Mouse (Mus musculus): ENCODE data around the gene Syp. TPM values are rescaled to one million over a fixed set of nuclear protein-coding genes. Genes with fewer than 3 reads are reported as not detected.
A peak's percentile ranks its signal among the peaks of the same experiment; 100 is the strongest.

Gene Syp
- 195 and 223 TPM in 2 replicates for polyA plus RNA-seq (2015; fragmentation: Nextera tagmentation; extraction: Ambion mirVana)

DNA sequence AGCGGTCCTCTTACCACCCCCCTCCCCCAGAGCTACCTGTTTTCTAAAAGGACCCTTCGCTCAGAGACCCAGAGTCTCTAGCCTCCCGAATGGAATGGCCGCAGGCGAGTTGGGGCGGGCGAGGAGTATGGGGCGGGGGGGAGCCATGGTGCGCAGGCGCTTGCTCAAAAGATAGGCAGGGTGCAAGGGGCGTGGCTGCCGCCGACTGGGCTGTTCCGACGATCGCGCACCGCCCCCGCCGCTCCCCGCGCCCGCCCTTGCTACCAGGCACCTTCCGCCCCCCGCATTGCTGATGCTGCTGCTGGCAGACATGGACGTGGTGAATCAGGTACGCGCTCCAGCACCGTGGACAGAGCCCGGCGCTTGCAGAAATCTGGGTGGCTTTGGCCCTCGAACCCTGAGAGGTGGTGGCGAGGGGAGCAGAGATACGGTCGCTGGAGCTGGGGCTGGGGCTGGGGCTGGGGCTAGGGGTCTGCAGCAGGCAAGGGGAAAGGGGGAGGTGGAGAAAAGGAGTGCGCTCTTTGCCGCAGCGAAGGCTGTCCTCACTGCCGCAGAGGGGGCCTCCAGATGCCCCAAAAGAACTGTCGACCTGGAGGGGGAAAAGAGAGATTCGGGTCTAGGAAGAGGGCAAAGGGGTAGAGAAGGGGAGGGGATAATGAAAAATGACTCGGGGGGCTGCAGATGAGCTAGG lies at the start of gene Syp:
Syp (plus strand) TSS at position 71 of the 691 bp plus-strand sequence.
- no peaks in the 10 kb centered on the region for H3K27me3 ChIP-seq (replicated peaks)
- peak within 1 kb of the TSS; percentile 78 for H3K27ac ChIP-seq (replicated peaks)
- H3K36me3 ChIP-seq: 0 out of 2 replicates have a peak, but pooled peaks cover 3% of the 10 kb centered on the region
- peaks cover 6% of the 10 kb centered on the region for H3K4me1 ChIP-seq
- no peaks in the 10 kb centered on the region for H3K9me3 ChIP-seq (replicated peaks)
- ATAC-seq (ENCODE audit: low FRiP score): peak; percentile 90
- H3K9ac ChIP-seq (replicated peaks): peak within 1 kb of the TSS; percentile 41
- WGBS: 15% methylated on average over 36 of the region's 42 CpGs
- H3K4me2 ChIP-seq: peak within 1 kb of the TSS; percentile 60
- peak within 1 kb of the TSS; percentile 49 for H3K4me3 ChIP-seq (replicated peaks)

DNA sequence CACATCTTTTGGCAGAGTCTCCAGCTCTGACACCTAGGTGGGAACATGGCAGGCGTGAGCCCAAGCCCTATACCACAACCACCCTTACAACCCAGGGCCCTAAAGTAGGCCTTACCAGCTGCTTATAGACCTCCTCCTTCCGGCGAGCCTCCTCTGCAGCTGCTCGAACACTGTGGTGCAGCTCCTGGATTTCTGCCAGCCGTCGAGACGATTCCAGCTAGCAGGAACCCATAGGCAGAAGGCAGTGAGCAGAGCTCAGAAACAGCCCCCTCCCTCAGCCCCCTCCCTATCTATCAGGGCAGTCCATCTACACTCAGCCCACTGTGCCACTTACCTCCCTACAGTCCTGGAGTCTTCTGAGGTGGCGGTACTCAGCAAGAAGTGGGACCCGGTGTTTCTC lies 42.9 kb upstream of the Syp start:
- H3K27me3 ChIP-seq (replicated peaks): no peaks in the 10 kb centered on the region
- peaks cover 8% of the 10 kb centered on the region; the same call in 1 of the 2 replicates for H3K36me3 ChIP-seq
- no peak overlapping the region for H3K4me3 ChIP-seq (replicated peaks)
- no peak overlapping the region for H3K9ac ChIP-seq (replicated peaks)
- H3K4me1 ChIP-seq: no peaks in the 10 kb centered on the region
- WGBS: 92% methylated on average over 9 of the region's 9 CpGs
- H3K27ac ChIP-seq (replicated peaks): no peak overlapping the region
- ATAC-seq (ENCODE audit: low FRiP score): no peak
- no peak overlapping the region for H3K4me2 ChIP-seq
- H3K9me3 ChIP-seq (replicated peaks): no peaks in the 10 kb centered on the region

DNA sequence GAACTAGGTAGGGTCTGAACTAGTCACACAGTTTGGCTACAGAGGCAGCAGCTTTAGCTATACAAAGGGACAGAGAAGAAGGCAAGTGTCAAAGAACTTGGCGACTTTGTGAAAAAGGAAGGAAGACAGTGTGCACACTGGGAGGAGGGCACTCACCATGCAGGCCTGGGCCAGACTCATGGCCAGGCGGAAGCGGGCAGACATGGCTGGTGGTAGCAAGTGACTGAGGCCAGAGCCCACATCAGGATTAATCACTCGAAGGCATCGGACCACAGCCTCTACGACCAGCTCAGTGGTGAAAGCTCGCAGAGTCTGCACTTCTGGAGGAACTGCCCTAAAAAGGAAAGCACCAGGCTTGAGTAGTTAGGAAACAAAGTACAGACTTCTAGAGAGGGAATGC lies 34.3 kb upstream of the Syp start:
- no peak for ATAC-seq (ENCODE audit: low FRiP score)
- peak overlapping the region; percentile 56 for H3K4me2 ChIP-seq
- peaks cover 10% of the 10 kb centered on the region for H3K4me1 ChIP-seq
- H3K36me3 ChIP-seq: 0 out of 2 replicates have a peak, but pooled peaks cover 2% of the 10 kb centered on the region
- no peaks in the 10 kb centered on the region for H3K27me3 ChIP-seq (replicated peaks)
- H3K9me3 ChIP-seq (replicated peaks): no peaks in the 10 kb centered on the region
- H3K9ac ChIP-seq (replicated peaks): no peak overlapping the region
- no peak overlapping the region for H3K27ac ChIP-seq (replicated peaks)
- WGBS: 94% methylated on average over 7 of the region's 7 CpGs
- 0 out of 2 replicates have a peak overlapping the region, but pooled peaks have one; percentile 51 for H3K4me3 ChIP-seq (replicated peaks)

DNA sequence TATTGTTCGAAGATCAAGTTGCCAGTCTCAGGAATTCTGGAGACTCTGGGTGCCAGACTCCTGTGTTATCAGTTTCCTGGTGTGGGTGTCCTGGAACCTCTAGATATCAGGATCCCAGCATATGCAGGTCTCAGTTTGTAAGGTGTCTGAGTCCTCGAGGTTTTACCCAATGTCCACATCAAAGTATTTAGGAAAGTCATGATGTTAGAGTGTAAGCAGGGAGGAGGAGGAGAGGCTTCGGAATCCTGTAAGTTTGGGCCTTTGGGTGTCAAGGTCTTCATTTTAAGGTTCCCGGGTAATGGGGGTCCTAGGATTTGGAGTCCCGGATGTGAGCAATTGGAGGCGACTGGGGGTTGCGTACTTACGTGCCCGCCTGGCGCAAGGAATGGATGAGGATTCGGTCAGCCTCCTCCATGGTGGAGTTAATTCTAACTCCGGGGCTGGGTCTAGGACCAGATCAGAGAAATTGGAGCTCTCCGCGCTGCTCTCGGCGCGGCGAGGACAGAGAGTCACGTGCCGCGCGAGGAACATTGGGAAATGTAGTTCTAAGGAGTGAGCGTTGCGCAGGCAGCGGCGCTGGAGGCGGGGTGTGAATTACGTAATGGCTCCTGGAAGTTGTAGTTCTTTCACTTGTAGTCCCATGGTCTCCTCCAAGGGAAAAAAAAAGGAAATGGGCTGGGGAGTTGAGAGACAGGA lies 33.2 kb upstream of the Syp start, which contains the start of gene Ccdc22:
Ccdc22 (minus strand) TSS at position 639 of the 696 bp plus-strand sequence.
- H3K27me3 ChIP-seq (replicated peaks): no peaks in the 10 kb centered on the region
- H3K9me3 ChIP-seq (replicated peaks): no peaks in the 10 kb centered on the region
- WGBS: 22% methylated on average over 28 of the region's 28 CpGs
- H3K4me1 ChIP-seq: peaks cover 10% of the 10 kb centered on the region
- ATAC-seq (ENCODE audit: low FRiP score): peak; percentile 91
- H3K4me2 ChIP-seq: peak within 1 kb of the TSS; percentile 56
- peak within 1 kb of the TSS; percentile 51 for H3K4me3 ChIP-seq (replicated peaks)
- H3K27ac ChIP-seq (replicated peaks): peak within 1 kb of the TSS; percentile 71
- peak within 1 kb of the TSS; percentile 42 for H3K9ac ChIP-seq (replicated peaks)
- H3K36me3 ChIP-seq: no peaks in the 10 kb centered on the region

DNA sequence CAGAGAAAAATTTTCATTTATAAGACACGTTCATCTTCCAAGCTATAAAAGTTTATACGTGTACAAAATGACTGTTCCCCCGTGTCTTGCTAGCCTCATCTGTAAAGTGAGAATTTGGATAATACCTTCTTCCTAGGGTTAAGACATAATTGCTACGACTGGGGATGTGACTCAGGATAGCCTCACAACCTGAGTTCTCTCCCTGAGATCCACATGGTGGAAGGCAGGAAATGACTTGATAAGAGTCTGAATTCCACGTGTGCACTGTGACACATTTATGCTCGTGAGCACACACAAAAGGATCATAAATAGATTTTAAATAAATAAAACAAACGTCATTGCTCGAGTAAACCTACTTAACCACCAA lies 32.7 kb upstream of the Syp start:
- Histone ChIP-seq H3K36me3 (no peaks in the 10 kb centered on the region), H3K27me3 (replicated peaks) (no peaks in the 10 kb centered on the region), H3K27ac (replicated peaks) (no peak overlapping the region), H3K9me3 (replicated peaks) (no peaks in the 10 kb centered on the region), H3K4me1 (peaks cover 10% of the 10 kb centered on the region), H3K4me3 (replicated peaks) (no peak overlapping the region), H3K4me2 (0 out of 2 replicates have a peak overlapping the region, but pooled peaks have one; percentile 56), H3K9ac (replicated peaks) (no peak overlapping the region)
- ATAC-seq (ENCODE audit: low FRiP score): no peak; the same call in 1 of the 2 replicates
- 46% methylated on average over 8 of the region's 8 CpGs for WGBS

DNA sequence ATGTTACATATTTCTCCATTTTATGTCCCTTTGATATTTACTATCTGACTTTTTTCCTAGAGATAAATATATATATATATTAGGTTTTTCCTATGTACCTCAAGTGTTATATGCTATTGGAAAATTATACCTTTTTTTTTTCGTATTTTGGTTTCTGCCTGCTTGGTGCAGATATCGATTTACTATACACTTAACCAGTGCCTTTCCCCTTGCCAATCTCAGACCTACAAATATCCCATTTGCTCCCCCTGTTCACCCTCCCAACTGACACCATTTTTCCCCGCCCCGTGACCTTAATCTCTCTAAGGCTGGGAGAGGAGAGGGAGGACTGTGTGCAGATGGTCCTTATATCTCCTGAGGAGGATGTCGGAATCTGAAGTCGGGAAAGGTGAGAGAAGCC lies 31.5 kb upstream of the Syp start, which contains the start of gene Cacna1f:
Cacna1f (plus strand) TSS at position 301 of the 400 bp plus-strand sequence.
- Histone ChIP-seq H3K4me3 (replicated peaks) (no peak within 1 kb of the TSS), H3K4me1 (peaks cover 10% of the 10 kb centered on the region), H3K9ac (replicated peaks) (no peak within 1 kb of the TSS), H3K27ac (replicated peaks) (no peak within 1 kb of the TSS), H3K9me3 (replicated peaks) (no peaks in the 10 kb centered on the region), H3K27me3 (replicated peaks) (no peaks in the 10 kb centered on the region), H3K36me3 (no peaks in the 10 kb centered on the region), H3K4me2 (no peak within 1 kb of the TSS)
- ATAC-seq (ENCODE audit: low FRiP score): no peak
- WGBS: 85% methylated on average over 6 of the region's 6 CpGs

DNA sequence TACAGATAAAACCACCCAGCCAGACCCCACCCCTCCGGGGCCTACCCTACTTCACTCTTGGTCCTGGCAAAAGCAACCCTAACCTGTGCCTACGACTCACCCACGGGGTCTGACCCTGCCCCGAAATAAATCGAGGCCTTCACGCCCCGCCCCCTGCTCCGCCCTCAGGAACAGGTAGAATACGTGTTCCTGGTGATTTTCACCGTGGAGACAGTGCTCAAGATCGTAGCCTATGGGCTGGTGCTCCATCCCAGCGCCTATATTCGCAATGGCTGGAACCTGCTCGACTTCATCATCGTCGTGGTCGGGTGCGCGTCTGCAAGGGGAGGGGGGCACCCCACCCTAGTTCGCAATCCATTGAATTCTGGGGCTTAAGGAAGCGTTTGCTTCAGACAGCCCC lies 28.2 kb upstream of the Syp start:
- Histone ChIP-seq H3K9ac (replicated peaks) (peak overlapping the region; percentile 49), H3K27ac (replicated peaks) (peak overlapping the region; percentile 60), H3K4me3 (replicated peaks) (peak overlapping the region; percentile 42), H3K9me3 (replicated peaks) (no peaks in the 10 kb centered on the region), H3K4me1 (no peaks in the 10 kb centered on the region), H3K36me3 (no peaks in the 10 kb centered on the region), H3K4me2 (peak overlapping the region; percentile 72), H3K27me3 (replicated peaks) (no peaks in the 10 kb centered on the region)
- WGBS: 34% methylated on average over 21 of the region's 21 CpGs
- ATAC-seq (ENCODE audit: low FRiP score): peak; percentile 60

DNA sequence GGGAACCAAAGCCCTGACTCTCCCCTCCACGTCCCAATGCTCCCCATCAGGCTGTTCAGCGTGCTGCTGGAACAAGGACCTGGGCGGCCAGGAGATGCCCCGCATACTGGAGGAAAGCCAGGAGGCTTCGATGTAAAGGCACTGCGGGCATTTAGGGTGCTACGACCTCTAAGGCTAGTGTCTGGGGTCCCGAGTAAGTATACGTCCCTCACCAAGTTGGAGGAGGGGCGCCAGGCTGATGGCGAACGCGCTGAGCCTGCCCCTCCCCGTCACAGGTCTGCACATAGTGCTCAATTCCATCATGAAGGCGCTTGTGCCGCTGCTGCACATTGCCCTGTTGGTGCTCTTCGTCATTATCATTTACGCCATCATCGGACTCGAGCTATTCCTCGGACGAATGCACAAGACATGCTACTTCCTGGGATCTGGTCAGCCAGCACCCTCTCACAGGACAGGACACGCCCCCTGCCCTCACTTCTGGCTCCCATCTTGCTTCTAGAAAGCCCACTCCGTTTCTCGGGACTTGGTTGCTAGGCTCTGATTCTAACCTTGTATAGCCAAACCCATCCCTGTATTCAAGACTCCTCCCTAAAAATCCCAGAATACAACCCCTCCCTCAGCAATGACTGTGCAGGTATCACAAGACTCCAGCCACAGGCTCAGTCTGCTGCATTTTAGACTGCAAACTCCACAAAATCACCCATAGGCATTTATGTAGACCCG lies 27.6 kb upstream of the Syp start:
- peak overlapping the region; percentile 42 for H3K4me3 ChIP-seq (replicated peaks)
- H3K4me2 ChIP-seq: peak overlapping the region; percentile 72
- H3K27ac ChIP-seq (replicated peaks): peak overlapping the region; percentile 60
- H3K27me3 ChIP-seq (replicated peaks): no peaks in the 10 kb centered on the region
- ATAC-seq (ENCODE audit: low FRiP score): peak; percentile 78
- peak overlapping the region; percentile 49 for H3K9ac ChIP-seq (replicated peaks)
- H3K9me3 ChIP-seq (replicated peaks): no peaks in the 10 kb centered on the region
- no peaks in the 10 kb centered on the region for H3K36me3 ChIP-seq
- WGBS: 29% methylated on average over 26 of the region's 26 CpGs
- no peaks in the 10 kb centered on the region for H3K4me1 ChIP-seq

DNA sequence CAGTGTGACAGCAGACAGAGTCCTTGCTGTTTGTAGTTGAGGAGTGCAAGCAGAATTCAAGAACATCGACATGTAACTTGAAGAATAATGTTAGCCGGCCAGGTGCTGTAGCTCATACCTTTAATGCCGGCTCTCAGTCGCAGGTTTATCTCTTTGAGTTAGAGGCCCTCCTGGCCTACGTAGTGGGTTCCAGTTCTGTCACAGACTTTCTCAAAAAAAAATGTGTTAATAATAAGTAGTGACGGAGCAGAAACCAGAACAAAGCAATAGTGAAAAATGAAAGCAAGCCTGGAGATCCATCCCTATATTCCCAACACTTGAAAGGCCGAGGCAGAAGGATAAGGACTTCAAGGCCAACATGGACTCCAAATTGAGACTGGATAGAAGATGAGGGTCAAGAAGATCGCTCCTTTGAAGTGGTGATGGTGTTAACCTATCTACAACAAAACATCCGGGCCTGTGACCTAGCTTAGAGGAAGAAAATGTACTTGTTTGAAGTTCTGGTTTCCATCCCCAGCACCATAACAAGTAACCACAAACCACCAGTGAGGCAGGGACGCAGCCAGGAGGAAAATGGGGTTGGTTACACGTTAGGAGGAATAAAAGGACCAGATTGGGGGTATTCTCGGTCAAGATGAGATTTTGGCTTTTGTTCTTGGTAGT lies 20.3 kb upstream of the Syp start:
- no peaks in the 10 kb centered on the region for H3K4me1 ChIP-seq
- ATAC-seq (ENCODE audit: low FRiP score): no peak
- no peak overlapping the region for H3K27ac ChIP-seq (replicated peaks)
- no peaks in the 10 kb centered on the region for H3K36me3 ChIP-seq
- 84% methylated on average over 12 of the region's 12 CpGs for whole genome bisulfite sequencing
- H3K27me3 ChIP-seq (replicated peaks): no peaks in the 10 kb centered on the region
- no peak overlapping the region for H3K4me2 ChIP-seq
- no peaks in the 10 kb centered on the region for H3K9me3 ChIP-seq (replicated peaks)
- H3K4me3 ChIP-seq (replicated peaks): no peak overlapping the region
- no peak overlapping the region for H3K9ac ChIP-seq (replicated peaks)

DNA sequence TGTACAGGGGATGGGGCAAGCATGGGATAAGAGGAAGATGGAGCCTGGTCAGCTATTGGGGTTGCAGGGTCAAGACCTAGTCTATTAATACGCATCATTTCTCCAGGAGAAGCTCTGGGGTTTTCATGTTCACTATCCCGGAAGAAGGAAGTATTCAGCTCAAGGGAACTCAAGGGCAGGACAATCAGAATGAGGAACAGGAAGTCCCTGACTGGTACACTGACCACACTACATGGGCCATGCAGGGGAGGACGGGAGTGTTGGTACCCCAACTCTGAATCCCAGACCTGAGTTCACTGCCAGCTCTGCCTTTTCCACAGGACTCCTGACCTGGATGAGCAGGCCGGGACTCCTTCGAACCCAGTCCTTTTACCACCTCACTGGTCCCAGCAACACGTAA lies 5.7 kb upstream of the Syp start:
- WGBS: 89% methylated on average over 6 of the region's 6 CpGs

DNA sequence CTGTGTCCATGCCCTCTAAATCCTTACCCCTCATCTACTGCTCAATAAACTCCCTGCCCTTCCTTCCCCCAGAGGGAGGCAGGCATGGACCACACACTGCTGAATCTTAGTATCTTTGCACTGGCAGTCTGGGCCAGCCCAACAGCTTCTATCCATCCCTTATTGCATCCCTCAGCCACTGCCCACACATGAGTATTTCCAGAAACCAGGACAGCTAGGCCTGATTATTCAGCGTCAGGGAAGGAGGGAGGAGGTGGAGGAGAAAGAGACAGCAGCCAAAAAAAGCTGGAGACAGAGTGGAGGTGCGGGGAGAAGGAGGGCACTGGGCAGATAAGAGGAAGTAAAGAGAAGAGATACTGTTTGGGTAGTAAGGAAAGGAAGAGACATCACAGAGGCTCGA lies 3.2 kb upstream of the Syp start:
- no peaks in the 10 kb centered on the region for H3K36me3 ChIP-seq
- no peak for ATAC-seq (ENCODE audit: low FRiP score)
- H3K9ac ChIP-seq (replicated peaks): no peak overlapping the region
- no peaks in the 10 kb centered on the region for H3K4me1 ChIP-seq
- no peak overlapping the region for H3K27ac ChIP-seq (replicated peaks)
- no peaks in the 10 kb centered on the region for H3K27me3 ChIP-seq (replicated peaks)
- H3K4me2 ChIP-seq: no peak overlapping the region
- no peak overlapping the region for H3K4me3 ChIP-seq (replicated peaks)
- H3K9me3 ChIP-seq (replicated peaks): no peaks in the 10 kb centered on the region
- WGBS: 74% methylated on average over 3 of the region's 3 CpGs

More for the DNA sequence above, 5.7 kb upstream of the Syp start:
- ATAC-seq (ENCODE audit: low FRiP score): no peak
- no peak overlapping the region for H3K9ac ChIP-seq (replicated peaks)
- no peaks in the 10 kb centered on the region for H3K36me3 ChIP-seq
- H3K4me3 ChIP-seq (replicated peaks): no peak overlapping the region
- no peak overlapping the region for H3K27ac ChIP-seq (replicated peaks)
- no peak overlapping the region for H3K4me2 ChIP-seq
- no peaks in the 10 kb centered on the region for H3K9me3 ChIP-seq (replicated peaks)
- no peaks in the 10 kb centered on the region for H3K27me3 ChIP-seq (replicated peaks)
- H3K4me1 ChIP-seq: no peaks in the 10 kb centered on the region

Measured in neural tube, embryonic 15.5 days (tissue).